Mouse (Mus musculus) left cerebral cortex, postnatal 10 days (tissue): ENCODE measurements at regions not wholly inside any gene's neighbourhood (a gene's known extent, or its start where the extent isn't known, plus 50 kb on each side); places are given as distances from the start of the nearest gene placed in this dataset.
A peak's percentile ranks its signal among the peaks of the same experiment; 100 is the strongest.

Experiments
- DNase-seq, 2 experiments: peaks; one replicate each; pipeline ENCODE4 v3.0.0; 2021 to 2022; ENCODE audit warnings: low spot score in 2 of 2, mixed read lengths in 1 of 2; ENCODE audit errors: extremely low spot score in 1 of 2
- intact Hi-C: fragments of 180-260 bp; cut with DNase I; formaldehyde crosslinking; loops from one replicate; pipeline ENCODE4 v1.15.1; 2025

DNA sequence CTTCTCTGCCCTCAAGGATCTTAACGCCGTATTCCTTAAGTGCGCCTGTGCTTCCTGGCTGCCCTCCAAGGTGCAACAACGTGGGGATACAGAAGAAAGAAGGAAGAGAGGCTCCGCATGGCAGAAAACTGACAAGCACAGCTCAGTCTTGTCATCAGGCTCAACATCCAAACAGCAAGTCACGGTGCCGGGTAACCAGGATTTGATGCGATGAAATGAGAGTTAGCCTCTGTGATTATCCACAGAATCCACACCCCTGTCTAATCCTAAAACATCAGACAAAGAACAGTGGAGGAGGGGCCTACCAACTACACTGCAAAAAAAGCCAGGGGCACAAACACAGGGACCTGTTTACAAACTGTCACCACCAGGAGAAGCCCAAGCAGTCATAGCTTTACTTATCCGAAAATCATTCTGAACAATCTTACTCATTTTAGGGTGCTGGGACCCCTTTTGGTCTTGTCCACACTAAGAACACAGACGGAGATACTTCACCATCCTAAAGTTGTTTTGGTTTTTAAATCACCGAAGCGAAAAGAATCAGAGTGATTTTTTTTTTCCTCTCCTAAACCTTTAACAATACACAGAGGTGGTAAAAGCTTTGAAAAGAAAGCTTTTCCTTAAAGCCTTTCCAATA, 394.8 kb upstream of the Gm6657 start:
- intact Hi-C loops, result no loop called here
- DNase-seq, result no peak

DNA sequence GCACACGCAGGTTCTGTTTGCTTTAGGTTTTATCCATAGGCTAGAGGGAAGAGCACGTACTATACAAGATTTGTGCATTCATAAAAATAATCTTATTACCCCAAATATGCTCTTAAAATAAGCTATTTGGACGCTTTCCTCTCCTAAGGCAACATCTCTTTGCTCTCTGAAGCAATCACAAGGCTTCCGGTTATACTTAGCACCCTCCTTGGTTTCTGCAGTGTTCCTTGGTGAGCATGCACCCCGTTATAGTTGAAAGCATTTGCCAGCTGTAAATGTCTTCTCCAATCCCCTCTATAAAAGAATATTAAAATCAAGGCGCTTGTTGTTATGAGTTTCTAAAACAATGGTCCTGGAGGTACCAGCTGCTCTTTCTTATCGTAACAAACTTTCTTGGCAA, 386.4 kb upstream of the Gm6657 start:
- intact Hi-C loops, result no loop called here
- DNase-seq, result no peak

DNA sequence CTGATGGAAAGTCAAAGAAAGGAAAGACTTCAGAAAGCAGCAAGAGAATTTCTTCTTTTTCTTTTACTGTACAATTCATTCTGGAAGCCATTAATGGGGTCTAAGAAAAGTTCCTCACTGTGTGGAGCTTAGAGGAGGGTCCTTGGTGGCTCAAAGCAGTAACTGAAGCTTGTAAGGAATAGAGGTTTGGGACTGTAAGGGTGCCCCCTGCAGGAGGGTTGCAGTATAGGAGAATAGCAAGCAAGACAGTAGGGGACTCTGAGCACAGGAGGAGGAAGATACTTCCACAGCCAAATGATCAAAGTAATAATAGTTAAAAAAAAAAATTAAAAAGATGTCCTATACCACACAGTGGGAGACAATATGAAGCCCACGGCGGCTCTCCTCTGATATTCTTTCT, 382.8 kb upstream of the Gm6657 start:
- intact Hi-C loops, result no loop called here
- DNase-seq, result no peak

DNA sequence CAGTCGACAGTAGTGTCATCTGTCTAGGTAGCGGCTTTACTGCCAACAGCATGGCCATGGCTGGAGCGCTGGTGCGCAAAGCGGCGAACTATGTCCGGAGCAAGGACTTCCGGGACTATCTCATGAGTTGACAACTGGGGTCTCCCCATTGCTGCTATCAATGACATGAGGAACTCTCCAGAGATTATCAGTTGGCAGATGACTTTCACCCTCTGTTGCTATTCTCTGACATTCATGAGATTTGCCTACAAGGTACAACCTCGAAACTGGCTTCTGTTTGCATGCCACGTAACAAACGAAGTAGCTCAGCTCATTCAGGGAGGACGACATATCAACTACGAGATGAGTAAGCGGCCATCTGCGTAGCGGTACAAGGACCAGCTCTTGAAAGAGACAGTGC, 374.6 kb upstream of the Gm6657 start:
- intact Hi-C loops, result no loop called here
- DNase-seq, result no peak

GRCm38 (mm10) chr12:77823381-77824030, 370.5 kb upstream of the Gm6657 start:
- no peak for DNase-seq
- intact Hi-C loops, result no loop called here

DNA sequence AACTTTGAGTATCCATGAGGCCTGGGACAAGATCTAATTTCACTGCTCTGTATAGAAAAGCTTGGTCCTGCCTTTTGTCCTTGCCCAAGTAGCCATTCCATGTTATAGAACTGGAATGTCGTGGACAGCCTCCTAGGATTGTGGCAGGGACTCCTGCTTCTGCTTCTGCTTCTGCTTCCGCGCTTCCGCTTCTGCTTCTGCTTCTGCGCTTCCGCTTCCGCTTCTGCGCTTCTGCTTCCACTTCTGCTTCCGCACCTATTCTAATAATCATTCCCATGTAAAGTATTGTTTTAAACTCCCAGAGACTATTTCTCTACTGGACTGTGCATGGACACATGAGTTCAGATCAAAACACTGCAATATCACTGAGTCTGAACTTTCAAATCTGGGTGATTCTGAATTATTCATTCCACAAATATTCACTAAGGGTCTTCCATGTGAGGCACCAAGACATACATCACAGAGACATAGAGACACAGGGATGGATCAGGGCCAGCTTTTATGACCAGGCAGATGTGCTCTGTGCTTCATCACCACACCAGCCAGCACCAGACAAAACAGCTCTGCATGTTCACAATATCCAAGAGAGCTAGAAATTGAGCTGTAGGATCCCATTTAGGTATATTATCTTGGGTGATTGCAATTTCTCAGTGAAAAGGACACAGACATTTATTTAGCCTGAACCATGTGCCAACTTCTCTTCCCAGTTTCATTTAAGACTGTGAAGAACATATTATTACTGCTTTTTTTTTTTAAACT, 360.5 kb upstream of the Gm6657 start:
- DNase-seq, result no peak
- intact Hi-C loops, result no loop called here

GRCm38 (mm10) chr12:77834891-77835290, 359.2 kb upstream of the Gm6657 start:
- DNase-seq, result no peak
- intact Hi-C loops, result no loop called here

- DNase-seq, result no peak
- intact Hi-C loops, result no loop called here
Measured at GRCm38 (mm10) chr12:77836231-77836630, 357.8 kb upstream of the Gm6657 start.

DNA sequence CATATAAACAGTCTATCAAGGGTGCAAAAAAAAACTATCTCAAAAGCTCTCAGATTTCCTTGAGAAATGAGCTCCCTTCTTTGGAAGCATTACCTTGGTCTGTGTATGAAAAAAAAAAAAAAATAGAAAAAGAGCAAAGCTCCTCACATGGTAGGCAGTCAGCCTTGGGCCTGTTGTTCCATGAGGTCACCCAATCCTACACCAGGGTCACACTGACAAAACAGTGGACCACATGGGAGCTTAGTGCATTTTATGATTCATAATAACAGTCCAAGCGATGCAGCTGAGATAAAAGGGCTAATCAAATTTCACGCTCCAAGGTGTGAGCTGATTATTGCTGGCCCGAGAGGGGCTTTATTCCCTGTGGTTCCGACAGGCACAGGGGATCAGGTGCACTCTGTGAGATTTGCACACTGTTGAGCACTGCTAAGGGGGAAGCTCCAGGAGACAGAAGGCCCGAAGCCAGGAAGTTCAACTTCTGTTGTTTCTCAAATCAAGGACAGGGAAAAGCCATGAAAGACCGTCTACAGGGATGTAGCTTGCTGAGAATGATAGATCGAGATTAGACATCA, 352.1 kb upstream of the Gm6657 start:
- DNase-seq, result no peak
- intact Hi-C loops, result no loop called here

DNA sequence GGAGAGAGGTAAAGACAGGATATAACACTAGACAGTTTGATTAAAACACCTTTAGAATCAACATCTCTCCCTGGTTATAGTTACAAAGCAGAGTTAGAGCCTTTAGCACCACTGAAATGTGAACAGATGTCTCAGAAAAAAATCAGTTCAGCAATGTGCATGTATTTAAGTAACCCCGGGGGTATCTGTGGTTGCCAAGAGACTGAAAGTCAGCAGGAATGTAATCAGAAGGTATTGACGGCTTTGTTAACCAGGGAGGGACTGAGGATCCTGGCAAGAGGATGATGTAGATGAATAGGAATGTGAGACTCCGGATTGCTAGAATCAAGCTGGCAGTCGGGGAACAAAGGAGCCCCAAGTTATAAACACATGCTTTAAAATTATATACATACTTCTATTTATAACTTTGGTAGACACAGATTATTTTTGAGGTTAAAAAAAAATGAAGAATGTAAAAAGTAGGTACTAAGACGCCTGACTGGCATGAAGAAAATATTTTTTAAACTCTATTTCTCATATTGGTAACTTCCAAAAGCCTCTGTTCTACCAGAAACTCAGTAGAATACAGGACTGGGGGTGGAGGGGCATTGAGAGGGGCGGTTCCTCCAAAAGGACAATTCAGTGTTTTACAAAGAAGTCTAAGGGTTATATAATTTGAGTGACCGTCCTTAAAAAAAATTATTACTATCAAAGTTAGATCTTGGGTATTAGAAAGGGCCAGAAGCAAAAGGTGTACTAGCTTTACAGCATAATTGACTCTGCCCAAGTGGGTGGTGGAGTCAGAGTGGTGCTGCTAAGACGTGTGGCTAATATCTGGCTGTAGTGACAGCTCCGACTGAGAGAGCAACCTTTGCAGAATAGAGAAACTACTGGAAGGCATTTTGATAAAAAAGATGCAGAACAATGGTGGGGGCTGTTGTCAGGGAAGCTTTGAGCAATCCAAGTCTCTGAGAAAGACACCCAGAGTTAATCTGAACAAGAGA, 341.2 kb upstream of the Gm6657 start:
- intact Hi-C loops, result no loop called here
- DNase-seq, result no peak

- no peak for DNase-seq
- intact Hi-C loops, result no loop called here
Measured at GRCm38 (mm10) chr12:77854281-77855075, 339.6 kb upstream of the Gm6657 start.

DNA sequence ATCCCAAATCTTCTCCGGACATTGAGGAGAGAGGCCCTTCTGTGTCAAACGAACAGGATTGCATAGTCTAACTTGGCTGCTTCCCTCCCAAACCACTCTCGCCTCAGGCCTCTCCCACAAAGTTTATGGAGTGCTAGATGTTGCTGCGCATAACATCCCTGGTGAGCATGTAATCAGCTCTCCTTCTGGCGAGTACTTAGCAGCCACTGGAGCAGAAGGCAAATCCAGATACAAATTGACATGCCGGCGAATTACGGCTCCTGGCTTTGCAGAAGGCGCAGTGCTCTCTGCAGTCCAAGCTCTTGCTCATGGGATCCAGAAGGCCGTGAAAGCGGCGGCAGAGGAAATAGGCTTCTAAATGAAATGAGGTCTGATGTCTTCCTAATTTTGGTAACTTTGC, 338.2 kb upstream of the Gm6657 start:
- intact Hi-C loops, result no loop called here

DNA sequence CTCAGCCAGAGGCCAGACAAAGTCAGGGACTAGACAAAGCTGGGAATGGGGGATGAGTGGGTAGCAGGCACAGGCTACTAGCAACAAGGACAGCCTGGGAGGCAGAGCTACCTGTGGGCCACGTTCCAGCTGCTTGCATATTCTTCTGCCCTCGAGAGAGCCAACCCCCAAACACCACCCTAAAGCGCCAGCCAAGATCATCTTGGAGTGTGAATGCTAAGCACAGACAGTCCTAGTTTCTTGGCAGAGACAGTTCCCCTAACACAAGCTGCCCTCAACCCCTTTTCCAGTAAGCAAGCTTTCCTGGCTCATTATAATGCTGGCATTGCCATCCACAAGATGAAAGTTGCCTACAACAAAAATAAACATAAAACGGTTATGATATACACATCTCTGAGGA, 336.8 kb upstream of the Gm6657 start:
- intact Hi-C loops, result no loop called here
- peak in 1 of 2 experiments; percentile 21 for DNase-seq

More for the DNA sequence above, 338.2 kb upstream of the Gm6657 start:
- DNase-seq, result no peak

DNA sequence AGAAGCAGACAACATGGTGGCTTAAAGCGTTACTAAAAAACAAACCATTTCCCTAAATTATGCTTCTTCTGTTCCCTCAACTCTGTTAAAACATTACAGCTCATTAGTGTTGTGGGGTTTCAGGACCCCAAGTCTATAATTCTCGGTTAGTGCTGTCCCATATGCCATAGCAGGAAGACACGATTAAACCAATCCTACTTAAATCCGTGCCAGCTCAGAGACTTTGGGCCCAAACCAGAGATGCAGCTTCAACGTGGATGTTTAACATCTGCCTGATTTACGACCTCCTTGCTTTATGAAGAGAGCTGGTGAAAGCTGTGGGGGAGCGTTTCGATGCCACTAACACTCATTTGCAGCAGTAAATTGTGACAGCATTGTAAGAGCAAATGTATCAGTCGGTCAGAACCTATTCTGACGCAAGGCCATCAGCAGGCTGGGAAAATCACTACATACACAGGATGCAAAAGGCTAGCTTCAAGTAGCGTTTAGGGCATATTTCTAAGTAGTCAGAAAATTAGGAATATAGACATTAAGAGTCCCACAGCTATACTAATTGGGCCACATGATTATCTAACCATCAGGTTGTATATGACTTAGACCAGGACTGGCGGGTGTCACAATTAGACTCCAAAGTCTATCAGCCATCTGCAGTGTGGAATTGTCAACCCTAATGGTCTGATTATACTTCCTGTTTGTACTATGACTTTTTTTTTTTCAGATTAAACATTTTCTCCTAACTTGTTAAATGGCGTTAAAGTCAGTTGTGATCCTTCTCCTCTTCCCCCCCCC, 333.1 kb upstream of the Gm6657 start:
- no peak for DNase-seq
- intact Hi-C loops, result no loop called here

- no peak for DNase-seq
- intact Hi-C loops, result no loop called here
Measured at GRCm38 (mm10) chr12:77867947-77868495, 326.0 kb upstream of the Gm6657 start.

GRCm38 (mm10) chr12:77869296-77869695, 324.7 kb upstream of the Gm6657 start:
- DNase-seq, result no peak
- intact Hi-C loops, result no loop called here

- intact Hi-C loops, result no loop called here
- no peak for DNase-seq
Measured at GRCm38 (mm10) chr12:77887335-77887734, 306.7 kb upstream of the Gm6657 start.
